Mouse (Mus musculus) Patski (cell line): ENCODE measurements around the gene Rgl3. TPM values are rescaled to one million over a fixed set of nuclear protein-coding genes. Genes with fewer than 3 reads are reported as not detected.

Experiments
- ATAC-seq: fragments of 100-300 bp; one replicate; pipeline ENCODE4 v1.8.0; 2021
- CTCF ChIA-PET: fragments of 350-600 bp; sonication (Branson Sonifier 250); formaldehyde crosslinking; loops from one replicate; lab custom pipeline; 2022; ENCODE audit warnings: inconsistent platforms; lab: Charles Lee
- POLR2A ChIA-PET: fragments of 350-600 bp; sonication (Branson Sonifier 250); formaldehyde crosslinking; loops from one replicate; lab custom pipeline; 2022; ENCODE audit warnings: antibody characterized with exemption, inconsistent platforms; lab: Charles Lee
- DNase-seq: peaks from one replicate; pipeline ENCODE4 v3.0.0-alpha.2; 2011; ENCODE audit warnings: low read depth, low spot score
- H3K27me3 ChIP-seq: fragments of 371-371 bp; one replicate; pipeline ENCODE4 v1.5.1; 2021
- CTCF ChIP-seq: fragments of 100-300 bp; IDR thresholded peaks from one replicate; pipeline ENCODE4 v1.5.1; 2021
- in situ Hi-C: fragments of 300-500 bp; cut with MboI; formaldehyde crosslinking; loops from 3 replicates; pipeline ENCODE4 v1.11.1; 2018; ENCODE audit warnings: low pct_unique_long_range_greater_than_20kb, mixed read lengths
- polyA plus RNA-seq: library from polyadenylated mRNA; unstranded; gene quantifications from one replicate; pipeline ENCODE4 v1.2.3, GENCODE M21; 2021

Rgl3 gene
- polyA plus RNA-seq, 1 experiment from 2014 or later, result 41.7 TPM

GRCm38 (mm10) chr9:21923036-21923435 lies 66.2 kb downstream of the Rgl3 start:
- in situ Hi-C loops, result no loop called here
- CTCF ChIA-PET, result no interaction called here

More at GRCm38 (mm10) chr9:21923036-21923435, 66.2 kb downstream of the Rgl3 start:
- TF ChIP-seq CTCF, result no peak
- H3K27me3 ChIP-seq, result no peaks in the 10 kb centered on the region
- DNase-seq, result no peak
- POLR2A ChIA-PET, result no interaction called here
- no peak for ATAC-seq

Other genes starting within 250 kb of the Rgl3 start
- 38.3 TPM for gene Spc24, start 229.1 kb downstream of the Rgl3 start, polyA plus RNA-seq
- gene Kank2, start 190.7 kb downstream of the Rgl3 start, polyA plus RNA-seq, result 62.4 TPM
- 15.2 TPM for gene Angptl8, start 153.9 kb downstream of the Rgl3 start, polyA plus RNA-seq
- gene Dock6, start 136.8 kb downstream of the Rgl3 start, polyA plus RNA-seq, result 36.1 TPM
- 22.1 TPM for gene Rab3d, start 71.3 kb downstream of the Rgl3 start, polyA plus RNA-seq
- 12.2 TPM for gene Ccdc159, start 62.0 kb downstream of the Rgl3 start, polyA plus RNA-seq
- gene Tmem205, start 61.9 kb downstream of the Rgl3 start, polyA plus RNA-seq, result 54.8 TPM
- gene Plppr2, start 52.4 kb downstream of the Rgl3 start, polyA plus RNA-seq, result 22.1 TPM
- 14.0 TPM for gene Swsap1, start 33.7 kb downstream of the Rgl3 start, polyA plus RNA-seq
- 8.5 TPM for gene Epor, start 25.9 kb downstream of the Rgl3 start, polyA plus RNA-seq
- 7.5 TPM for gene Ccdc151, start 13.2 kb upstream of the Rgl3 start, polyA plus RNA-seq
- 276 TPM for gene Prkcsh, start 13.4 kb upstream of the Rgl3 start, polyA plus RNA-seq
- gene Elavl3, start 62.6 kb upstream of the Rgl3 start, polyA plus RNA-seq, result 0.10 TPM
- not detected for gene Gm49318, start 81.8 kb upstream of the Rgl3 start, polyA plus RNA-seq
- gene Zfp653, start 81.9 kb upstream of the Rgl3 start, polyA plus RNA-seq, result 10.9 TPM
- 44.3 TPM for gene Ecsit, start 96.0 kb upstream of the Rgl3 start, polyA plus RNA-seq
- gene Cnn1, start 109.8 kb upstream of the Rgl3 start, polyA plus RNA-seq, result 408 TPM
- 123 TPM for gene Elof1, start 127.7 kb upstream of the Rgl3 start, polyA plus RNA-seq
- not detected for gene Acp5, start 146.3 kb upstream of the Rgl3 start, polyA plus RNA-seq
- 72.3 TPM for gene Pigyl, start 167.4 kb upstream of the Rgl3 start, polyA plus RNA-seq
- gene Zfp872, start 198.6 kb upstream of the Rgl3 start, polyA plus RNA-seq, result not detected
- gene Zfp809, start 236.3 kb upstream of the Rgl3 start, polyA plus RNA-seq, result 32.9 TPM